Mouse (Mus musculus): ENCODE data around the gene Osbpl5.

DNA sequence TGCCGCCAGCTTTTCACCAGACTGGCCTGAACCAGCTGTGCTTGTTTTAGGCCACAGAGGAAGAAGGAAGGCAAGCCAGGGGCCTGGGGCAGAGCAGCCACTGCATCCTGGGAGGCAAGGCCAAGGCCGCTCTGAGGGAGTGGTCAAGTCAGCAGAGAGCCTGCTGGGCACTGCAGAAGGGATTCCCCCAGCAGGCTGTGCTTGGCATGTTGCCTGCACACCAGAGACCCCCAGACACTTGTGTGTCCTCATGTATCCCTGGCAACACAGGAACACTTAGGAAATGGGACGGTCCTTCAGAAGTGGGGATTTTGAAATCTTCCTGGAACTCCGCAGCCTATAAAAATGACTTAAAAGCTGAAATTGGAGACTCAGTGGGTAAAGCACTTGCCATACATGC lies 44.8 kb downstream of the Osbpl5 start:
- TF ChIP-seq POLR2A (IDR thresholded peaks at IDR 0.05; ENCODE audit: control insufficient read depth, extremely low read depth, insufficient read depth, low read length, poor library complexity): no peak
- TF ChIP-seq CTCF (IDR thresholded peaks at IDR 0.05; ENCODE audit: borderline replicate concordance, control insufficient read depth, extremely low read depth, insufficient read depth, low read length, poor library complexity): no peak

Data from thymus, adult 2 months (tissue).